Mouse (Mus musculus): ENCODE data around the gene Cflar. TPM values are rescaled to one million over a fixed set of nuclear protein-coding genes. Genes with fewer than 3 reads are reported as not detected.

The Cflar gene
- total and polyA plus RNA-seq, 3 experiments = 35.7 to 81.1 (median 49.2) TPM

GRCm38 (mm10) chr1:58724533-58724932 is 13.2 kb downstream of the Cflar start (continued):
- no peak; the same call in 1 of the 2 replicates for TF ChIP-seq SIN3A (IDR thresholded peaks at IDR 0.05; ENCODE audit: low read length)
- no peak; the same call in 1 of the 2 replicates for TF ChIP-seq ETS1 (conservative IDR thresholded peaks at IDR 0.05; ENCODE audit: low read depth, low read length)
- peak; percentile 35; the same call in 1 of the 2 replicates for TF ChIP-seq USF1 (IDR thresholded peaks at IDR 0.05; ENCODE audit: low read depth, low read length)
- no peak for TF ChIP-seq E2F4 (IDR thresholded peaks at IDR 0.05; ENCODE audit: insufficient replicate concordance, low read depth, low read length)
- peak; percentile 70; the same call in 1 of the 2 replicates for TF ChIP-seq MEF2A (IDR thresholded peaks at IDR 0.05; ENCODE audit: borderline replicate concordance, low read depth, low read length)
- no peak for TF ChIP-seq GABPA (IDR thresholded peaks at IDR 0.05; ENCODE audit: insufficient replicate concordance, low read depth, low read length)
- peak; percentile 90 for TF ChIP-seq IRF4 (IDR thresholded peaks at IDR 0.05; ENCODE audit: low read depth, low read length)
- no peak for TF ChIP-seq POLR2AphosphoS2 (IDR thresholded peaks at IDR 0.05; ENCODE audit: low read depth, low read length)

GRCm38 (mm10) chr1:58725095-58725494 is 13.8 kb downstream of the Cflar start:
- Histone ChIP-seq H3K27me3 (replicated peaks) (no peaks in the 10 kb centered on the region), H3K79me2 (replicated peaks; ENCODE audit: control insufficient read depth, extremely low read depth, insufficient read depth, poor library complexity, severe bottlenecking) (peaks cover 44% of the 10 kb centered on the region), H3K9ac (ENCODE audit: insufficient read depth, low read depth) (peak overlapping the region; percentile 91; the same call in 1 of the 2 replicates), H3K27ac (ENCODE audit: insufficient read depth, low read depth) (peak overlapping the region; percentile 49; the same call in 1 of the 2 replicates), H3K4me3 (replicated peaks in 1 of 3; ENCODE audit: low read depth in 2 of 3, low read length in 2 of 3, poor library complexity in 1 of 3) (peak overlapping the region in 1 of 3 experiments; percentile 24), H3K36me3 (replicated peaks in 1 of 2; ENCODE audit: control insufficient read depth in 1 of 2, insufficient read depth in 1 of 2, low read length in 1 of 2) (peaks cover 4 to 16% of the 10 kb centered on the region in 2 experiments), H3K9me3 (replicated peaks; ENCODE audit: low read length) (no peaks in the 10 kb centered on the region), H3K4me1 (ENCODE audit: control insufficient read depth in 1 of 2, insufficient read depth in 2 of 2) (peaks cover 16 to 53% of the 10 kb centered on the region in 2 experiments), H3K4me2 (ENCODE audit: insufficient read depth, low read depth, poor library complexity, severe bottlenecking) (peak overlapping the region; percentile 80)
- DNase-seq (ENCODE audit: extremely low read depth) = no peak
- TF ChIP-seq ZMIZ1 (IDR thresholded peaks at IDR 0.05; ENCODE audit: low read depth, low read length) (no peak), PAX5 (IDR thresholded peaks at IDR 0.05; ENCODE audit: low read length) (no peak), GABPA (IDR thresholded peaks at IDR 0.05; ENCODE audit: insufficient replicate concordance, low read depth, low read length) (no peak), TBP (conservative IDR thresholded peaks at IDR 0.05; ENCODE audit: low read depth, low read length) (0 out of 2 replicates have a peak, but pooled peaks have one; percentile 31), ELF1 (IDR thresholded peaks at IDR 0.05; ENCODE audit: low read depth, low read length) (no peak), CHD1 (IDR thresholded peaks at IDR 0.05; ENCODE audit: low read depth, low read length) (peak; percentile 95), JUND (conservative IDR thresholded peaks at IDR 0.05; ENCODE audit: low read depth, low read length) (0 out of 2 replicates have a peak, but pooled peaks have one; percentile 26), MXI1 (IDR thresholded peaks at IDR 0.05; ENCODE audit: low read depth, low read length) (no peak), MAX (IDR thresholded peaks at IDR 0.05; ENCODE audit: low read length) (no peak), SMC3 (IDR thresholded peaks at IDR 0.05; ENCODE audit: low read depth, low read length) (no peak), NELFE (IDR thresholded peaks at IDR 0.05; ENCODE audit: low read depth, low read length) (no peak), SIN3A (IDR thresholded peaks at IDR 0.05; ENCODE audit: low read length) (no peak; the same call in 1 of the 2 replicates), RCOR1 (conservative IDR thresholded peaks at IDR 0.05; ENCODE audit: low read depth, low read length) (no peak), KAT2A (IDR thresholded peaks at IDR 0.05; ENCODE audit: insufficient replicate concordance, low read length) (no peak)
- dilution Hi-C loops (cut with MboI; ENCODE audit: extremely low pct_ligation_motif_present, extremely low pct_unique_long_range_greater_than_20kb, low sequenced_read_pairs) = no loop called here
- in situ Hi-C loops (cut with MboI; ENCODE audit: low pct_ligation_motif_present, low pct_unique_long_range_greater_than_20kb, low sequenced_read_pairs) = no loop called here

Measured in CH12.LX (cell line).